Mouse (Mus musculus) thymus, adult 2 months (tissue): ENCODE results near the gene Cdc42ep1.

Experiments
- CTCF ChIP-seq: fragments of 200-500 bp; IDR thresholded peaks from 2 replicates; pipeline ENCODE4 v1.5.1; 2012; ENCODE audit warnings: mild to moderate bottlenecking, control low read depth, low read length, moderate library complexity, borderline replicate concordance; ENCODE audit not compliant: control insufficient read depth, poor library complexity, insufficient read depth; ENCODE audit errors: extremely low read depth
- POLR2A ChIP-seq: fragments of 200-500 bp; IDR thresholded peaks from 2 replicates; pipeline ENCODE4 v1.6.1; 2012; ENCODE audit warnings: mild to moderate bottlenecking, low read length, control low read depth, moderate library complexity; ENCODE audit not compliant: control insufficient read depth, poor library complexity, insufficient read depth; ENCODE audit errors: extremely low read depth

- no peak for TF ChIP-seq CTCF
- TF ChIP-seq POLR2A: no peak
These were observed 13.0 kb downstream of the Cdc42ep1 start, which contains the start of gene Lgals2 for GRCm38 (mm10) chr15:78855303-78855965.
